Mouse (Mus musculus): Measurements from ENCODE around the gene Zp3r. TPM values are rescaled to one million over a fixed set of nuclear protein-coding genes. Genes with fewer than 3 reads are reported as not detected.
"Not testable (repeated sequence)": the region's sequence is repeated elsewhere in the genome, so short reads cannot be mapped to it uniquely, and the experiment has no call there.

The Zp3r gene
- not detected in 2 replicates for polyA plus RNA-seq (2016; fragmentation: Nextera tagmentation; extraction: Ambion mirVana)

GRCm38 (mm10) chr1:130629521-130629920 is at the start of gene Zp3r:
Gene Zp3r (minus strand): TSS chr1:130629621.
- no peak within 1 kb of the TSS for H3K27ac ChIP-seq (replicated peaks)
- H3K4me1 ChIP-seq, result no peaks in the 10 kb centered on the region
- no peaks in the 10 kb centered on the region for H3K36me3 ChIP-seq (replicated peaks)
- H3K4me3 ChIP-seq, result no peak within 1 kb of the TSS
- 92% methylated on average over 2 of the region's 2 CpGs for WGBS
- H3K27me3 ChIP-seq (replicated peaks; ENCODE audit: low read depth, poor library complexity, severe bottlenecking), result no peaks in the 10 kb centered on the region
- no peaks in the 10 kb centered on the region for H3K9me3 ChIP-seq
- DNase-seq (ENCODE audit: low spot score), result no peak

GRCm38 (mm10) chr1:130678551-130678950 is 49.1 kb upstream of the Zp3r start:
- no peak overlapping the region for H3K27ac ChIP-seq (replicated peaks)
- no peak overlapping the region for H3K4me3 ChIP-seq
- DNase-seq (ENCODE audit: low spot score), result no peak
- WGBS, result 83% methylated on average over 2 of the region's 2 CpGs
- no peaks in the 10 kb centered on the region for H3K27me3 ChIP-seq (replicated peaks; ENCODE audit: low read depth, poor library complexity, severe bottlenecking)
- no peaks in the 10 kb centered on the region for H3K9me3 ChIP-seq
- no peaks in the 10 kb centered on the region for H3K4me1 ChIP-seq
- H3K36me3 ChIP-seq (replicated peaks), result no peaks in the 10 kb centered on the region

- whole genome bisulfite sequencing, result 92% methylated on average over 5 of the region's 5 CpGs
- not testable (repeated sequence) for H3K4me1 ChIP-seq; H3K36me3 ChIP-seq (replicated peaks); H3K4me3 ChIP-seq; DNase-seq (ENCODE audit: low spot score); H3K27me3 ChIP-seq (replicated peaks; ENCODE audit: low read depth, poor library complexity, severe bottlenecking); H3K9me3 ChIP-seq; H3K27ac ChIP-seq (replicated peaks)
These were observed 34.2 kb upstream of the Zp3r start for GRCm38 (mm10) chr1:130663576-130663975.

GRCm38 (mm10) chr1:130661454-130661853 is 32.0 kb upstream of the Zp3r start, which contains the start of gene C4bp:
Gene C4bp (minus strand): TSS chr1:130661632.
- no peaks in the 10 kb centered on the region for H3K27me3 ChIP-seq (replicated peaks; ENCODE audit: low read depth, poor library complexity, severe bottlenecking)
- H3K36me3 ChIP-seq (replicated peaks), result no peaks in the 10 kb centered on the region
- H3K9me3 ChIP-seq, result no peaks in the 10 kb centered on the region
- 80% methylated on average over 3 of the region's 3 CpGs for WGBS
- H3K27ac ChIP-seq (replicated peaks), result no peak within 1 kb of the TSS
- H3K4me3 ChIP-seq, result no peak within 1 kb of the TSS
- no peaks in the 10 kb centered on the region for H3K4me1 ChIP-seq
- no peak for DNase-seq (ENCODE audit: low spot score)

GRCm38 (mm10) chr1:130659641-130660040 is 30.2 kb upstream of the Zp3r start:
- not testable (repeated sequence) for H3K9me3 ChIP-seq; H3K27ac ChIP-seq (replicated peaks); DNase-seq (ENCODE audit: low spot score); H3K27me3 ChIP-seq (replicated peaks; ENCODE audit: low read depth, poor library complexity, severe bottlenecking); H3K4me1 ChIP-seq; H3K36me3 ChIP-seq (replicated peaks); H3K4me3 ChIP-seq
- 42% methylated on average over 5 of the region's 5 CpGs for WGBS

GRCm38 (mm10) chr1:130644103-130644502 is 14.7 kb upstream of the Zp3r start:
- Histone ChIP-seq H3K4me1 (no peaks in the 10 kb centered on the region), H3K27me3 (replicated peaks; ENCODE audit: low read depth, poor library complexity, severe bottlenecking) (no peaks in the 10 kb centered on the region), H3K36me3 (replicated peaks) (no peaks in the 10 kb centered on the region), H3K9me3 (no peaks in the 10 kb centered on the region), H3K4me3 (no peak overlapping the region), H3K27ac (replicated peaks) (no peak overlapping the region)
- 65% methylated on average over 4 of the region's 4 CpGs for WGBS
- DNase-seq (ENCODE audit: low spot score), result no peak

- H3K27me3 ChIP-seq (replicated peaks; ENCODE audit: low read depth, poor library complexity, severe bottlenecking), result no peaks in the 10 kb centered on the region
These were observed 11.5 kb upstream of the Zp3r start for GRCm38 (mm10) chr1:130640967-130641366.

GRCm38 (mm10) chr1:130633761-130634410 is 4.5 kb upstream of the Zp3r start:
- Histone ChIP-seq H3K4me3 (no peak overlapping the region), H3K9me3 (no peaks in the 10 kb centered on the region), H3K4me1 (no peaks in the 10 kb centered on the region), H3K36me3 (replicated peaks) (no peaks in the 10 kb centered on the region), H3K27ac (replicated peaks) (no peak overlapping the region), H3K27me3 (replicated peaks; ENCODE audit: low read depth, poor library complexity, severe bottlenecking) (no peaks in the 10 kb centered on the region)
- DNase-seq (ENCODE audit: low spot score), result peak; percentile 82
- WGBS, result 33% methylated on average over 16 of the region's 16 CpGs

More at GRCm38 (mm10) chr1:130640967-130641366, 11.5 kb upstream of the Zp3r start:
- H3K27ac ChIP-seq (replicated peaks), result no peak overlapping the region
- no peaks in the 10 kb centered on the region for H3K9me3 ChIP-seq
- no peak for DNase-seq (ENCODE audit: low spot score)
- H3K4me1 ChIP-seq, result no peaks in the 10 kb centered on the region
- no peaks in the 10 kb centered on the region for H3K36me3 ChIP-seq (replicated peaks)
- no peak overlapping the region for H3K4me3 ChIP-seq

- H3K4me1 ChIP-seq, result no peaks in the 10 kb centered on the region
- DNase-seq (ENCODE audit: low spot score), result no peak
- 91% methylated on average over 8 of the region's 8 CpGs for WGBS
These were observed 3.9 kb upstream of the Zp3r start for GRCm38 (mm10) chr1:130633316-130633715.

GRCm38 (mm10) chr1:130596291-130596690 is 33.1 kb downstream of the Zp3r start:
- Histone ChIP-seq H3K9me3 (no peaks in the 10 kb centered on the region), H3K4me1 (no peaks in the 10 kb centered on the region), H3K27me3 (replicated peaks; ENCODE audit: low read depth, poor library complexity, severe bottlenecking) (no peaks in the 10 kb centered on the region), H3K27ac (replicated peaks) (no peak overlapping the region), H3K36me3 (replicated peaks) (no peaks in the 10 kb centered on the region), H3K4me3 (no peak overlapping the region)
- WGBS, result 93% methylated on average over 2 of the region's 2 CpGs
- DNase-seq (ENCODE audit: low spot score), result no peak

More at GRCm38 (mm10) chr1:130633316-130633715, 3.9 kb upstream of the Zp3r start:
- Histone ChIP-seq H3K9me3 (no peaks in the 10 kb centered on the region), H3K36me3 (replicated peaks) (no peaks in the 10 kb centered on the region), H3K27me3 (replicated peaks; ENCODE audit: low read depth, poor library complexity, severe bottlenecking) (no peaks in the 10 kb centered on the region), H3K27ac (replicated peaks) (no peak overlapping the region), H3K4me3 (no peak overlapping the region)

GRCm38 (mm10) chr1:130588659-130589058 is 40.8 kb downstream of the Zp3r start:
- no peaks in the 10 kb centered on the region for H3K27me3 ChIP-seq (replicated peaks; ENCODE audit: low read depth, poor library complexity, severe bottlenecking)
- DNase-seq (ENCODE audit: low spot score), result no peak
- 88% methylated on average over 9 of the region's 9 CpGs for WGBS
- H3K4me1 ChIP-seq, result no peaks in the 10 kb centered on the region
- H3K9me3 ChIP-seq, result no peaks in the 10 kb centered on the region
- H3K27ac ChIP-seq (replicated peaks), result no peak overlapping the region
- no peaks in the 10 kb centered on the region for H3K36me3 ChIP-seq (replicated peaks)
- H3K4me3 ChIP-seq, result no peak overlapping the region

- Histone ChIP-seq H3K27ac (replicated peaks) (no peak overlapping the region), H3K4me3 (no peak overlapping the region), H3K4me1 (no peaks in the 10 kb centered on the region), H3K9me3 (no peaks in the 10 kb centered on the region), H3K27me3 (replicated peaks; ENCODE audit: low read depth, poor library complexity, severe bottlenecking) (no peaks in the 10 kb centered on the region), H3K36me3 (replicated peaks) (no peaks in the 10 kb centered on the region)
- DNase-seq (ENCODE audit: low spot score), result no peak
- 80% methylated on average over 4 of the region's 4 CpGs for WGBS
These were observed 53.0 kb downstream of the Zp3r start for GRCm38 (mm10) chr1:130576389-130576788.

- H3K36me3 ChIP-seq (replicated peaks), result no peaks in the 10 kb centered on the region
- no peaks in the 10 kb centered on the region for H3K9me3 ChIP-seq
- no peak overlapping the region for H3K4me3 ChIP-seq
- H3K27me3 ChIP-seq (replicated peaks; ENCODE audit: low read depth, poor library complexity, severe bottlenecking), result no peaks in the 10 kb centered on the region
- no peak overlapping the region for H3K27ac ChIP-seq (replicated peaks)
- H3K4me1 ChIP-seq, result no peaks in the 10 kb centered on the region
- no peak for DNase-seq (ENCODE audit: low spot score)
These were observed 53.5 kb downstream of the Zp3r start for GRCm38 (mm10) chr1:130575962-130576361.
